Mouse (Mus musculus): ENCODE data around the gene Rcl1.

Rcl1 gene

GRCm38 (mm10) chr19:29113746-29114649 lies 12.8 kb downstream of the Rcl1 start:
- DNase-seq, result no peak

GRCm38 (mm10) chr19:29116796-29117195 lies 15.6 kb downstream of the Rcl1 start:
- DNase-seq, result no peak

GRCm38 (mm10) chr19:29118196-29118595 lies 17.0 kb downstream of the Rcl1 start:
- DNase-seq, result no peak

- no peak for DNase-seq
Observed at GRCm38 (mm10) chr19:29120311-29120710, 19.1 kb downstream of the Rcl1 start.

- no peak for DNase-seq
Observed at GRCm38 (mm10) chr19:29121394-29121793, 20.2 kb downstream of the Rcl1 start.

GRCm38 (mm10) chr19:29124886-29125585 lies 23.9 kb downstream of the Rcl1 start:
- no peak for DNase-seq

GRCm38 (mm10) chr19:29126347-29127015 lies 25.3 kb downstream of the Rcl1 start:
- DNase-seq, result no peak

GRCm38 (mm10) chr19:29127331-29127730 lies 26.2 kb downstream of the Rcl1 start:
- DNase-seq, result no peak

GRCm38 (mm10) chr19:29128217-29128616 lies 27.0 kb downstream of the Rcl1 start:
- no peak for DNase-seq

- DNase-seq, result no peak
Observed at GRCm38 (mm10) chr19:29129551-29129950, 28.4 kb downstream of the Rcl1 start.

- DNase-seq, result no peak
Observed at GRCm38 (mm10) chr19:29131171-29131570, 30.0 kb downstream of the Rcl1 start.

- DNase-seq, result no peak
Observed at GRCm38 (mm10) chr19:29134293-29134692, 33.1 kb downstream of the Rcl1 start.

- no peak for DNase-seq
Observed at GRCm38 (mm10) chr19:29135172-29135736, 34.1 kb downstream of the Rcl1 start.

- DNase-seq, result no peak
Observed at GRCm38 (mm10) chr19:29138546-29139270, 37.5 kb downstream of the Rcl1 start.

GRCm38 (mm10) chr19:29139699-29140456 lies 38.7 kb downstream of the Rcl1 start:
- no peak for DNase-seq

- no peak for DNase-seq
Observed at GRCm38 (mm10) chr19:29140933-29141332, 39.8 kb downstream of the Rcl1 start.

- no peak for DNase-seq
Observed at GRCm38 (mm10) chr19:29142307-29142706, 41.1 kb downstream of the Rcl1 start.

GRCm38 (mm10) chr19:29145421-29145820 lies 44.2 kb downstream of the Rcl1 start:
- no peak for DNase-seq

GRCm38 (mm10) chr19:29146820-29147219 lies 45.6 kb downstream of the Rcl1 start:
- DNase-seq, result no peak

GRCm38 (mm10) chr19:29149583-29149982 lies 48.4 kb downstream of the Rcl1 start:
- DNase-seq, result no peak

- no peak for DNase-seq
Observed at GRCm38 (mm10) chr19:29150038-29150437, 48.9 kb downstream of the Rcl1 start.

GRCm38 (mm10) chr19:29151443-29151842 lies 50.3 kb downstream of the Rcl1 start:
- DNase-seq, result no peak

Data from right cerebral cortex, postnatal 25 days (tissue).